Mouse (Mus musculus): ENCODE measurements around the gene Csf3. TPM values are rescaled to one million over a fixed set of nuclear protein-coding genes. Genes with fewer than 3 reads are reported as not detected.

Csf3 gene
- polyA plus RNA-seq, 1 experiment: not detected

GRCm38 (mm10) chr11:98681186-98681585 lies 19.9 kb upstream of the Csf3 start:
- no peaks in the 10 kb centered on the region for H3K9me3 ChIP-seq
- peaks cover 21% of the 10 kb centered on the region for H3K36me3 ChIP-seq (replicated peaks; ENCODE audit: low read length)
- no peak overlapping the region for H3K4me3 ChIP-seq (replicated peaks)
- peaks cover 50% of the 10 kb centered on the region for H3K4me1 ChIP-seq
- peaks cover 3% of the 10 kb centered on the region for H3K27me3 ChIP-seq (replicated peaks)
- TF ChIP-seq FLI1 (IDR thresholded peaks at IDR 0.05; ENCODE audit: low read length) (no peak), GATA1 (IDR thresholded peaks at IDR 0.05; ENCODE audit: borderline replicate concordance, low read length) (no peak)

- H3K27me3 ChIP-seq (replicated peaks): peaks cover 3% of the 10 kb centered on the region
- no peak for TF ChIP-seq FLI1 (IDR thresholded peaks at IDR 0.05; ENCODE audit: low read length)
- no peak; the same call in 2 of the 3 replicates for TF ChIP-seq GATA1 (IDR thresholded peaks at IDR 0.05; ENCODE audit: borderline replicate concordance, low read length)
Measured at GRCm38 (mm10) chr11:98681786-98682745, 19.0 kb upstream of the Csf3 start, which contains the start of gene Psmd3. TSS of gene Psmd3 (plus strand) at chr11:98682554.

DNA sequence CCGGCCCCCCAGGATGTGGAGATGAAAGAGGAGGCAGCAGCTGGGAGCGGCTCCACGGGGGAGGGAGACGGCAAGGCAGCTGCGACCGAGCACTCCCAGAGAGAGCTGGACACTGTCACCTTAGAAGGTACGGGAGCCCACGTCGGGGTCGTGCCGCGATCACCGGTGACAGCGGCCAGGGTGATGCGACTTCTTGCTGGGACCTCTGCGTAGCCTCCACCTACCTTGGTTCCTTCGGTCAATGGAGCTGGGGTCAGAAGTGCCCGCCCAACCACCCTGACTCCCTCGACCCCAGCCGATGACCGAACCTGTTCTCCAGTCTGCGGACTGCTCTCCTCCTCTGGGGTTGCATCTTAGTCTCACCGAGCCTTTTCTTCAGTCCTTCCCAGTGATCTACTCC lies 18.3 kb upstream of the Csf3 start:
- Histone ChIP-seq H3K4me3 (replicated peaks) (peak overlapping the region; percentile 100), H3K4me1 (peaks cover 45% of the 10 kb centered on the region), H3K27me3 (replicated peaks) (no peaks in the 10 kb centered on the region), H3K36me3 (replicated peaks; ENCODE audit: low read length) (peaks cover 37% of the 10 kb centered on the region), H3K9me3 (no peaks in the 10 kb centered on the region)
- TF ChIP-seq GATA1 (IDR thresholded peaks at IDR 0.05; ENCODE audit: borderline replicate concordance, low read length) (no peak), FLI1 (IDR thresholded peaks at IDR 0.05; ENCODE audit: low read length) (no peak)

More at GRCm38 (mm10) chr11:98681786-98682745, 19.0 kb upstream of the Csf3 start, which contains the start of gene Psmd3:
- Histone ChIP-seq H3K4me3 (replicated peaks) (peak within 1 kb of the TSS; percentile 100), H3K36me3 (replicated peaks; ENCODE audit: low read length) (peaks cover 30% of the 10 kb centered on the region), H3K4me1 (peaks cover 45% of the 10 kb centered on the region), H3K9me3 (no peaks in the 10 kb centered on the region)

GRCm38 (mm10) chr11:98685642-98686041 lies 15.4 kb upstream of the Csf3 start:
- H3K36me3 ChIP-seq (replicated peaks; ENCODE audit: low read length): peaks cover 61% of the 10 kb centered on the region
- TF ChIP-seq FLI1 (IDR thresholded peaks at IDR 0.05; ENCODE audit: low read length): no peak
- TF ChIP-seq GATA1 (IDR thresholded peaks at IDR 0.05; ENCODE audit: borderline replicate concordance, low read length): no peak
- no peak overlapping the region for H3K4me3 ChIP-seq (replicated peaks)
- H3K4me1 ChIP-seq: peaks cover 36% of the 10 kb centered on the region
- no peaks in the 10 kb centered on the region for H3K27me3 ChIP-seq (replicated peaks)
- H3K9me3 ChIP-seq: no peaks in the 10 kb centered on the region

GRCm38 (mm10) chr11:98686976-98687375 lies 14.1 kb upstream of the Csf3 start:
- Histone ChIP-seq H3K9me3 (no peaks in the 10 kb centered on the region), H3K36me3 (replicated peaks; ENCODE audit: low read length) (peaks cover 75% of the 10 kb centered on the region), H3K27me3 (replicated peaks) (no peaks in the 10 kb centered on the region), H3K4me3 (replicated peaks) (no peak overlapping the region), H3K4me1 (peaks cover 23% of the 10 kb centered on the region)
- TF ChIP-seq FLI1 (IDR thresholded peaks at IDR 0.05; ENCODE audit: low read length): no peak
- no peak for TF ChIP-seq GATA1 (IDR thresholded peaks at IDR 0.05; ENCODE audit: borderline replicate concordance, low read length)

DNA sequence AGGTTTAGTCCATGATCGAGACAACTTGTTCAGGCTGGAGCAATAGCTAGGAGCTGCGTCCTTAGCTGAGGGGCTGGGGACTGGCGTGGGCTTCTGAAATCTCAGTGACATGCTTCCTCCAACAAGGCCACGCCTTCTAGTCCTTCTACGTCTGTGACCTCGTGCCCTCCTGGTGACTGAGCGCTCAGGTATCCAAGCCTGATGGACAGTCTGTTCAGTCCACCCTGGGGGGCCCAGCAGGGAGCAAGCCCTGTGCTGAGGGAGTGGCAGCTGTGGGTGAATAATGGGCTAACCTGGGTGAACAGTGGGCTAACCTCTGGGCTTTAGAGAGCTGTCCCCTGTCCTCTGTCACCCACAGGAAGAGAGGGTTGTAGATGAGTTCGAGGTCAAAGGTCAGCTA lies 13.1 kb upstream of the Csf3 start:
- peaks cover 23% of the 10 kb centered on the region for H3K4me1 ChIP-seq
- no peak for TF ChIP-seq GATA1 (IDR thresholded peaks at IDR 0.05; ENCODE audit: borderline replicate concordance, low read length)
- no peak for TF ChIP-seq FLI1 (IDR thresholded peaks at IDR 0.05; ENCODE audit: low read length)
- H3K4me3 ChIP-seq (replicated peaks): no peak overlapping the region
- H3K9me3 ChIP-seq: no peaks in the 10 kb centered on the region
- peaks cover 85% of the 10 kb centered on the region for H3K36me3 ChIP-seq (replicated peaks; ENCODE audit: low read length)
- no peaks in the 10 kb centered on the region for H3K27me3 ChIP-seq (replicated peaks)

DNA sequence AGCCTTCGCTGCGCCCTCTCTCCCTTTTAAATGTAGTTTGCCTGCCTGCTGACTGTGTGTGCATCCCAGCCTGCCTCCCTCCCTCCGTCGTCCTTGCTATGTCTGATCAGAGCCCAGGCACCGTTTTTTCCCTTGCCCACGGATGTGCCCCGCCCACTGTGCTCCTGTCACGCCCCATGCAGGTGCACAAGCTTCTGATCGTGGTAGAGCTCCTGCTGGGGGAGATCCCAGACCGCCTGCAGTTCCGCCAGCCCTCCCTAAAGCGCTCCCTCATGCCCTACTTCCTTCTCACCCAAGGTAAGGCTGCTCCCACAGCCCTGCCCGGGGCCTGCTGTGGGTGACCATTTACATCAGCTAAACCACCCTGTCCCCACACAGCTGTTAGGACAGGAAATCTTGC lies 7.9 kb upstream of the Csf3 start:
- H3K36me3 ChIP-seq (replicated peaks; ENCODE audit: low read length): peaks cover 88% of the 10 kb centered on the region
- TF ChIP-seq GATA1 (IDR thresholded peaks at IDR 0.05; ENCODE audit: borderline replicate concordance, low read length): no peak
- no peak for TF ChIP-seq FLI1 (IDR thresholded peaks at IDR 0.05; ENCODE audit: low read length)
- H3K27me3 ChIP-seq (replicated peaks): no peaks in the 10 kb centered on the region
- no peaks in the 10 kb centered on the region for H3K4me1 ChIP-seq
- H3K9me3 ChIP-seq: no peaks in the 10 kb centered on the region
- no peak overlapping the region for H3K4me3 ChIP-seq (replicated peaks)

- H3K36me3 ChIP-seq (replicated peaks; ENCODE audit: low read length): peaks cover 85% of the 10 kb centered on the region
- H3K27me3 ChIP-seq (replicated peaks): no peaks in the 10 kb centered on the region
- no peak for TF ChIP-seq GATA1 (IDR thresholded peaks at IDR 0.05; ENCODE audit: borderline replicate concordance, low read length)
- no peak for TF ChIP-seq FLI1 (IDR thresholded peaks at IDR 0.05; ENCODE audit: low read length)
Measured at GRCm38 (mm10) chr11:98693746-98694145, 7.3 kb upstream of the Csf3 start.

GRCm38 (mm10) chr11:98694301-98694700 lies 6.8 kb upstream of the Csf3 start:
- no peak for TF ChIP-seq GATA1 (IDR thresholded peaks at IDR 0.05; ENCODE audit: borderline replicate concordance, low read length)
- TF ChIP-seq FLI1 (IDR thresholded peaks at IDR 0.05; ENCODE audit: low read length): no peak
- H3K4me1 ChIP-seq: no peaks in the 10 kb centered on the region; the same call in 1 of the 2 replicates
- H3K36me3 ChIP-seq (replicated peaks; ENCODE audit: low read length): peaks cover 81% of the 10 kb centered on the region
- H3K4me3 ChIP-seq (replicated peaks): no peak overlapping the region
- H3K27me3 ChIP-seq (replicated peaks): no peaks in the 10 kb centered on the region
- no peaks in the 10 kb centered on the region for H3K9me3 ChIP-seq

More at GRCm38 (mm10) chr11:98693746-98694145, 7.3 kb upstream of the Csf3 start:
- no peak overlapping the region for H3K4me3 ChIP-seq (replicated peaks)
- H3K4me1 ChIP-seq: no peaks in the 10 kb centered on the region; the same call in 1 of the 2 replicates
- H3K9me3 ChIP-seq: no peaks in the 10 kb centered on the region

GRCm38 (mm10) chr11:98695408-98695807 lies 5.7 kb upstream of the Csf3 start:
- H3K4me3 ChIP-seq (replicated peaks): no peak overlapping the region
- peaks cover 5% of the 10 kb centered on the region; the same call in 1 of the 2 replicates for H3K4me1 ChIP-seq
- H3K36me3 ChIP-seq (replicated peaks; ENCODE audit: low read length): peaks cover 70% of the 10 kb centered on the region
- peaks cover 2% of the 10 kb centered on the region for H3K27me3 ChIP-seq (replicated peaks)
- TF ChIP-seq FLI1 (IDR thresholded peaks at IDR 0.05; ENCODE audit: low read length): no peak
- no peak for TF ChIP-seq GATA1 (IDR thresholded peaks at IDR 0.05; ENCODE audit: borderline replicate concordance, low read length)
- no peaks in the 10 kb centered on the region for H3K9me3 ChIP-seq

All from megakaryocyte, embryonic 14.5 days (primary cell).